Mouse (Mus musculus): ENCODE measurements at regions not wholly inside any gene's neighbourhood (a gene's known extent, or its start where the extent isn't known, plus 50 kb on each side); places are given as distances from the start of the nearest gene placed in this dataset.

DNA sequence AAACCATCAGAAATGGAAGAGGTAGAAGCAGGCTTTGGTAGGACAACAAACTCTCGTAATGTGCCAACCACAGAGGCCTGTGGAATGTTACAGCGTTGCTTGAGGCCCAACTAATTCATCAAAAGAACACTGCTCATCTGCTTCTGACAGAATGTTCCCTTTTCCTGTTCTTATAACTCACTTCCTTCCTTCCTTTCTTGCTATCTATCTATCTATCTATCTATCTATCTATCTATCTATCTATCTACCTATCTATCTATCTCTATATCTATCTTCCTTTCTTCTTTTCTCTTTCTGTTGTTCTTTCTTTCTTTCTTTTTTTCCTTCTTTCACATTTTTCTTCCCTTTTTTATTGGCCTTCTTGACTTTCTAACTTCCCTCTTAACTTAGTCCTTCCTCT, 353.7 kb downstream of the H2al1j start:
- DNase-seq (ENCODE audit: extremely low read depth, low read depth, low spot score) = no peak
- Histone ChIP-seq H3K36me3 (ENCODE audit: control insufficient read depth, insufficient read depth, low read length) (no peaks in the 10 kb centered on the region), H3K27ac (replicated peaks; ENCODE audit: insufficient read depth, low read depth, low read length) (no peak overlapping the region), H3K79me2 (ENCODE audit: control insufficient read depth, insufficient read depth, low read length) (no peaks in the 10 kb centered on the region), H3K27me3 (ENCODE audit: control insufficient read depth, insufficient read depth, low read length) (no peaks in the 10 kb centered on the region), H3K4me1 (ENCODE audit: control insufficient read depth, insufficient read depth, low read length) (no peaks in the 10 kb centered on the region), H3K9ac (ENCODE audit: low read depth, low read length) (no peak overlapping the region), H3K4me3 (ENCODE audit: insufficient read depth, low read depth, low read length) (no peak overlapping the region)
- WGBS = 97% methylated on average over 2 of the region's 2 CpGs
- no peak for TF ChIP-seq CTCF (IDR thresholded peaks at IDR 0.05; ENCODE audit: low read depth, low read length)
- TF ChIP-seq POLR2A (IDR thresholded peaks at IDR 0.05; ENCODE audit: extremely low read depth, insufficient read depth, low read length) = no peak

DNA sequence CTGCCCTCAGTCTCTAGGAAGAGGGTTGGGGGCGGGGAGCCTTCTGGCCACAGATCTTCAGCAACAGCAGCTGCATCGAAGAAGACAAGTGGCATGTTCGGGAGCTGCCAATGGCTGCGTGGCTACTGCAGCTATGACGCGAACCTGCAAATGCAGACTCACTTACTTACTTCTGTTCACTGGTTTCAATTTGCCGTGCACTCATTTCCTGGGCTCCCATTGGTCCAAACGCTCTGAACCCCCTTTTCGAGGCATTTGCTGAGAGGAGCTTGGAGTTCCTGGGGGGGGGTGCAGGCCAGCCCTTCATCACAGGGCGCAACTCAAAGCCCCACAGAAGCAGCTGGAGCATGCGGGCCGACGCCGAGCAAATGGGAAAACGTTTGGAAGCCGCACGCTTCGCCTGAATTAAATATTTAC, 362.4 kb downstream of the H2al1j start:
- Histone ChIP-seq H3K27ac (replicated peaks; ENCODE audit: insufficient read depth, low read depth, low read length) (no peak overlapping the region), H3K4me3 (ENCODE audit: insufficient read depth, low read depth, low read length) (peak overlapping the region; percentile 27; the same call in 1 of the 2 replicates), H3K79me2 (ENCODE audit: control insufficient read depth, insufficient read depth, low read length) (no peaks in the 10 kb centered on the region), H3K9ac (ENCODE audit: low read depth, low read length) (no peak overlapping the region), H3K4me1 (ENCODE audit: control insufficient read depth, insufficient read depth, low read length) (no peaks in the 10 kb centered on the region; the same call in 1 of the 2 replicates), H3K36me3 (ENCODE audit: control insufficient read depth, insufficient read depth, low read length) (no peaks in the 10 kb centered on the region), H3K27me3 (ENCODE audit: control insufficient read depth, insufficient read depth, low read length) (no peaks in the 10 kb centered on the region)
- 26% methylated on average over 18 of the region's 18 CpGs for WGBS
- TF ChIP-seq CTCF (IDR thresholded peaks at IDR 0.05; ENCODE audit: low read depth, low read length) = no peak
- no peak for TF ChIP-seq POLR2A (IDR thresholded peaks at IDR 0.05; ENCODE audit: extremely low read depth, insufficient read depth, low read length)
- peak; percentile 2 for DNase-seq (ENCODE audit: extremely low read depth, low read depth, low spot score)

DNA sequence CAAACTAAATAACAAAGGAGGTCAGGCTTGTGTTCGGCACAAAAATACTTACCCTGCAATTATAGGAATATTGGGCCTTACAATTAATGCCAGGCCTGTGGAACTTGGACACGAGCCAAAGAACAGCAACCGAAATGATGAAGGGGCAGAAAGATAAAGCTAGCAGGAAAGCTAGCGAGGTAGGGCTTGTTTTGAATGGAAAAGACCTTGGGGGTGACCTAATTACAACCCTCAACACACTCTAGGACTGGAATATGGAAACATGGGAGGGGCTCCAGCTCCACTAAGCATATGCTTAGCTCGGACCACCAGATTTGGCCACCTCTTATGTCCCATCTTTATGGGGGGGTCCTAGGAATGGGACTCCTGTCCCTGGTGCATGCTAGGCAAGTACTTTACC, 362.8 kb downstream of the H2al1j start:
- 23% methylated on average over 5 of the region's 5 CpGs for WGBS
- TF ChIP-seq POLR2A (IDR thresholded peaks at IDR 0.05; ENCODE audit: extremely low read depth, insufficient read depth, low read length) (no peak), CTCF (IDR thresholded peaks at IDR 0.05; ENCODE audit: low read depth, low read length) (no peak)
- H3K4me3 ChIP-seq (ENCODE audit: insufficient read depth, low read depth, low read length) = no peak overlapping the region

DNA sequence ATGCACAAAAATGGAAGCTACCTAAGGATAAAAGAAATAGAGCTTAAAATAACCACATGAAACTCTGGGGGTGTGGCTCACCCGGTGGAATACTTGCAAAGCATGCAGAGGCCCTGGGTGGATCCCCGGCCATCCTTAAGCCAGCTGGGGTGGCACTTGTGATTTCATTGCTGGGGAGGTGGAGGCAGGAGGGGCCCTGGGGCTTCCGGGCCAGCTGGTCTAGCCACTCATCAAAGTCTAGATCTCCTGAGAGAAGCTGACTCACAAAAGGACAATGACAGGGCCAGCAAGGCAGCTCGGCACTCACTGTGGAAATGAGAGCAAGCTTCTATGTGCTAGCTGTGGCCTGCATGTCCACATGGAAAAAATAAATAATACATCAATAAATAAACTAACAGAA, 363.4 kb downstream of the H2al1j start:
- H3K4me3 ChIP-seq (ENCODE audit: insufficient read depth, low read depth, low read length) = no peak overlapping the region
- H3K4me1 ChIP-seq (ENCODE audit: control insufficient read depth, insufficient read depth, low read length) = no peaks in the 10 kb centered on the region; the same call in 1 of the 2 replicates
- H3K36me3 ChIP-seq (ENCODE audit: control insufficient read depth, insufficient read depth, low read length) = no peaks in the 10 kb centered on the region
- H3K9ac ChIP-seq (ENCODE audit: low read depth, low read length) = no peak overlapping the region
- no peaks in the 10 kb centered on the region for H3K79me2 ChIP-seq (ENCODE audit: control insufficient read depth, insufficient read depth, low read length)
- H3K27ac ChIP-seq (replicated peaks; ENCODE audit: insufficient read depth, low read depth, low read length) = no peak overlapping the region
- no peak for DNase-seq (ENCODE audit: extremely low read depth, low read depth, low spot score)
- TF ChIP-seq CTCF (IDR thresholded peaks at IDR 0.05; ENCODE audit: low read depth, low read length) (no peak), POLR2A (IDR thresholded peaks at IDR 0.05; ENCODE audit: extremely low read depth, insufficient read depth, low read length) (no peak)
- 91% methylated on average over 4 of the region's 4 CpGs for WGBS
- H3K27me3 ChIP-seq (ENCODE audit: control insufficient read depth, insufficient read depth, low read length) = no peaks in the 10 kb centered on the region

More for the DNA sequence above, 362.8 kb downstream of the H2al1j start:
- Histone ChIP-seq H3K36me3 (ENCODE audit: control insufficient read depth, insufficient read depth, low read length) (no peaks in the 10 kb centered on the region), H3K9ac (ENCODE audit: low read depth, low read length) (no peak overlapping the region), H3K27ac (replicated peaks; ENCODE audit: insufficient read depth, low read depth, low read length) (no peak overlapping the region), H3K27me3 (ENCODE audit: control insufficient read depth, insufficient read depth, low read length) (no peaks in the 10 kb centered on the region), H3K79me2 (ENCODE audit: control insufficient read depth, insufficient read depth, low read length) (no peaks in the 10 kb centered on the region), H3K4me1 (ENCODE audit: control insufficient read depth, insufficient read depth, low read length) (no peaks in the 10 kb centered on the region; the same call in 1 of the 2 replicates)
- no peak for DNase-seq (ENCODE audit: extremely low read depth, low read depth, low spot score)

DNA sequence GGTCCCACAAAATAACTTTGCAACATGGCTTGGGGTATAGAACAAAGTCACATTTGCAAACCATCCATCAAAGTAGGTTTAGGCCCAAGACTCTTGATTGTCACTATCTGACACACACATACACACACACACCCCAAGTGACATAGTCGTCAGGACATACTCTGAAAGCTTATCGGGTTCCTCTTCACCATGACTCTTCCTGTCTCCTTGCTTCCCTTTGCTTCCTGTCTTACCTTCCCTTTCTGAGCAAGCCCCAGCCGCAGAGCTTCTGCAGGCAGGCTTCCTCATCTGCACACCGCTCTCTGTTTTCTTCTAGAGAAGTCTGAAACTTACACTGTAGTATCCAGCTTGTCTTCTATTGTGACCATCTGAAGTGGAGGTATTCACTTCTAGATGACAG, 368.9 kb downstream of the H2al1j start:
- Histone ChIP-seq H3K27me3 (ENCODE audit: control insufficient read depth, insufficient read depth, low read length) (no peaks in the 10 kb centered on the region), H3K9ac (ENCODE audit: low read depth, low read length) (no peak overlapping the region), H3K4me3 (ENCODE audit: insufficient read depth, low read depth, low read length) (no peak overlapping the region), H3K79me2 (ENCODE audit: control insufficient read depth, insufficient read depth, low read length) (no peaks in the 10 kb centered on the region), H3K4me1 (ENCODE audit: control insufficient read depth, insufficient read depth, low read length) (no peaks in the 10 kb centered on the region), H3K27ac (replicated peaks; ENCODE audit: insufficient read depth, low read depth, low read length) (no peak overlapping the region), H3K36me3 (ENCODE audit: control insufficient read depth, insufficient read depth, low read length) (no peaks in the 10 kb centered on the region)
- TF ChIP-seq CTCF (IDR thresholded peaks at IDR 0.05; ENCODE audit: low read depth, low read length) (no peak), POLR2A (IDR thresholded peaks at IDR 0.05; ENCODE audit: extremely low read depth, insufficient read depth, low read length) (no peak)
- WGBS = 83% methylated on average over 4 of the region's 4 CpGs
- DNase-seq (ENCODE audit: extremely low read depth, low read depth, low spot score) = no peak

DNA sequence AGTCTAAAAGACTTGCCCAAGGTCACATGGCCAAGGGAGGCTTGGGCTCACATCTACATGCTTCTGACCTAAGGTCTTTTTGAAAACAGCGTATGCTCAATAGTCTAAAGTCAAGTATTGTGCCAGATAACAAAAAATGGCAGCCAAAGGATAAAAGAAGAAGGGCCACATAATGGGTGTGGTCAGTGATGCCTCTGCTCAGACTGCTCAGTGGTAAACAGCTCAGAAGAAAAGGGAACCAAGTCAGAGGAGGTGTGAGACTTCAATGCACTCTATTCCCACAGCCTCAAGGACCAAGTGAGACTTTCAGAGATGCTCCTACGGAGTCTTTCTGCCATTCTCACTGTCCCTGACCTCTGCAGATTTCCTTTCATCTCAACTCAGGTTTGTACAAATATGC, 373.5 kb downstream of the H2al1j start:
- no peak for DNase-seq (ENCODE audit: extremely low read depth, low read depth, low spot score)
- WGBS = 91% methylated on average over 2 of the region's 2 CpGs
- Histone ChIP-seq H3K4me1 (ENCODE audit: control insufficient read depth, insufficient read depth, low read length) (no peaks in the 10 kb centered on the region), H3K36me3 (ENCODE audit: control insufficient read depth, insufficient read depth, low read length) (no peaks in the 10 kb centered on the region), H3K27ac (replicated peaks; ENCODE audit: insufficient read depth, low read depth, low read length) (no peak overlapping the region), H3K4me3 (ENCODE audit: insufficient read depth, low read depth, low read length) (no peak overlapping the region), H3K27me3 (ENCODE audit: control insufficient read depth, insufficient read depth, low read length) (no peaks in the 10 kb centered on the region), H3K9ac (ENCODE audit: low read depth, low read length) (no peak overlapping the region), H3K79me2 (ENCODE audit: control insufficient read depth, insufficient read depth, low read length) (no peaks in the 10 kb centered on the region)
- no peak for TF ChIP-seq CTCF (IDR thresholded peaks at IDR 0.05; ENCODE audit: low read depth, low read length)
- TF ChIP-seq POLR2A (IDR thresholded peaks at IDR 0.05; ENCODE audit: extremely low read depth, insufficient read depth, low read length) = no peak
